Mouse (Mus musculus) layer of hippocampus, postnatal 25 days (tissue): Measurements from ENCODE around the gene Nup160. TPM values are rescaled to one million over a fixed set of nuclear protein-coding genes. Genes with fewer than 3 reads are reported as not detected.

Experiments used
- DNase-seq, 2 experiments: peaks; one replicate each; pipeline ENCODE4 v3.0.0; 2022; ENCODE audit warnings: mixed read lengths in 2 of 2, low spot score in 1 of 2; ENCODE audit errors: extremely low spot score in 1 of 2
- total RNA-seq, 2 experiments: library from RNA; stranded (reverse); gene quantifications; 2 replicates each; pipeline ENCODE4 v1.2.3; 2021

Nup160 gene
- 10 to 100 TPM; 16.4 to 17.9 TPM for total RNA-seq

DNA sequence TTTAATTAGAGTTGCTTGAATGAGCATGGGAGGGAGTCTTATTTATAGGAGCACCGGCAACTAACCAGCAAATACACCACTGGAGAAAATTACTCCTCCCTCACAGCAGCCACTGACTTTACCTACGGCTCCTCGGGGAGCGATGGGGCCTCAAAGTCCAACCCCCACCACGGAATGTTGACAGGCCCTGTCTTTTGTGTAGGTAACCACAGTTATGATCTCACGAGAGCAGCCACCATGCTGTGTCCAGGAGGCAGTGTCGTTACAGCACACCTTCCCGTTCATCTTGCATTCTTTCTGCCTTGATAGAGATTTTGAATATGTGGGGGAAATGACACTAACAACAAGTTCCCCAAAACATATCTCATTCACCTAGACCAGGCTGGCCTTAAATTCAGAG is at the start of gene Nup160:
Nup160 (plus strand) TSS at position 209 of the 400 bp plus-strand sequence.
- no peak for DNase-seq

GRCm38 (mm10) chr2:90628261-90628660 is 48.8 kb upstream of the Nup160 start:
- DNase-seq = no peak

- no peak for DNase-seq
These were observed 47.5 kb upstream of the Nup160 start for GRCm38 (mm10) chr2:90629552-90629951.

DNA sequence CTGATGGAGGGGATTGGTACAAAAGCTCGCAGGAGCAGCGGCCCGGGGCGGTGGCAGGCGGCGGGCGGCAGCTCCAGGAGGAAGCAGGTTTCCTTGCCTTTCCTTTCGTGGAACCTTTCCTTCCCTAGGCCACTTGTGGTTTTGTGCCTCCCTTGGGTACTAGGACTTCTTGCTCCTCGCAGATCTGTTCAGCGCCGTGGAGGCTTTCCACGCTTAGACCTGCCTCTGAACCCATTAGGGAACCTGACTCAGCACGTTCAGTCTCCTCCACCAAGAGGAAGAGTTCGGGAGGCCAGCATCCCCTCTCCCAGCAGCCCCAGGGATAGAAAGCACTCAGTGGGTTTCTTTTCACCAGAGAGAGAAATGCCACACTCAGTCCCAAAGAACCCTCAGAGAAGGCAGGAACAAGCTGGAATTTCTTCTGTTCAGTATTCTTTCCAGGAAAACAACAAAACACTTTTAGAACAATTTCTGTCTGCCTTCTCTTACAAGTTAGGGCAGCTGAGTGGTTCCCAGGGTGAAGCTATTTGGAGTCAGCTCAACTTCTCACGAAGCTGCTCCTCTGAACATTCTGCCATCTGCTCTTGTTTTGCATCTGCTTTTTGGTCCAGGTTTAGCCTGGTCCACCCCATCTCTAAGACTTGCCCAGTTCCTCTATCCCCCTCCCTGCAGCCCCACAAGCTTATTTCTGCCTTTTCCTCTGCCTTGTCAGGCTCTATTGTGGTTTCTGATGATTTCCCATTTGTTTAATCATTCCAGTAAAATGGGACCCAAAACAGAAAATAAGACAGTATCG is 44.9 kb upstream of the Nup160 start:
- DNase-seq = no peak

- no peak for DNase-seq
These were observed 42.3 kb upstream of the Nup160 start for GRCm38 (mm10) chr2:90634671-90635070.

GRCm38 (mm10) chr2:90635085-90635723 is 41.8 kb upstream of the Nup160 start:
- DNase-seq = no peak

GRCm38 (mm10) chr2:90636853-90637252 is 40.2 kb upstream of the Nup160 start:
- no peak for DNase-seq

GRCm38 (mm10) chr2:90638986-90639746 is 37.8 kb upstream of the Nup160 start:
- no peak for DNase-seq

- no peak for DNase-seq
These were observed 37.0 kb upstream of the Nup160 start for GRCm38 (mm10) chr2:90639747-90640699.

- DNase-seq = no peak
These were observed 35.9 kb upstream of the Nup160 start for GRCm38 (mm10) chr2:90641007-90641709.

- no peak for DNase-seq
These were observed 35.3 kb upstream of the Nup160 start for GRCm38 (mm10) chr2:90641710-90642039.

DNA sequence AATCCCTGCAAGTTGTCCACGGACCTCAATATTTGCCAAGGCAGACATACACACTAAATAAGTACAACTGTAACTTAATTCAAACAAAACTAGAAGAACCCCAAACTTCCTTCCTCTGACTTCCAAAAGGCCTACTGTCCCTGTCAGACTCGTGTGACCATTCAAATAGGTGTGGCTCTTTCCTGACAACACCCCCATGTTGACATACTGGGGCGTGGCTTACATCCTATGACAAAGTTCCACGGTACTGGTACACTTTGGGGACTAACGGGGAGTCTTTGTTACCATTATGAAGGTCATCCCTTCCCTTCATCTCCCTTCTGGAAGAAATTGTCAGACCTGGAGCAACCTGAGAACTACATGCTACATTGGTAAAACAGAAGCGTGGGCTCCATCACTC is 29.9 kb upstream of the Nup160 start:
- DNase-seq = no peak

DNA sequence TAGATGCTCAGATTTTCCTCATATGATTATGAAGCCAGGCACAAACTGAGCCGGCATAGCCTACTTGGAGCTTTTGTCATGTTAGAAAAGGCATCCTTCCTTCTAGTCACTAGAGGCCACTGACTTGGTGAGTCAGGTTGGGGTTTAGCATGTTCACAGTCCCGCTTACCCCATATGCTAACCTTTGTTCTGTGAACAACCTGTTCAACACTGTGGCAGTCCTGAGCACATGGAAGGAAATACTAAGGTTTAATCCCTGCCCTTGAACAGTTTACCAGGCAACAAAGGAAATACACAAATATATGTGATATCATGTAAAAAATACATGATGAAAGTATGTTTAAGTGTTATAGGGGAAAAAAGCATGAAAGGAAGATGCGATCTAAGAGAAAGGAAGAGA is 27.6 kb upstream of the Nup160 start:
- no peak for DNase-seq

DNA sequence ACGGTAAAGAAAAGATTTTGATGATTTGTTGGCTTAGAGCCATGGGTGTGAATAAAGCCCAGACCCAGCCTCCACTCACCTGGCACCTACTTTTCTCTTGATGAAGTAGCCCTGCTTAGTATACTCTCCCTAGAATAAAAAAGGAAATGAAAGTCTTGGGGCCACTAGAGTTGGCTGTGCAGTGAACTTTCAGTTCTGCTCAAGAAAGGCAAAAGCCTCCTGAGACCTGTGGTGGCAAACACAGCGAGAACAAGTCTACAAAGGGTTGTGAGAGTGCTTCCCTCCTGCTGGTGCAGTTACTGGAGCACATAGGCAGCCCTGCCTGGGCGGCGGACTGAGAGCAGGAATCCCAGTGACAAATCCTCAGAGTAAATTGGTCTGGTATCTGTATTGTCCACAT is 27.1 kb upstream of the Nup160 start:
- no peak for DNase-seq

DNA sequence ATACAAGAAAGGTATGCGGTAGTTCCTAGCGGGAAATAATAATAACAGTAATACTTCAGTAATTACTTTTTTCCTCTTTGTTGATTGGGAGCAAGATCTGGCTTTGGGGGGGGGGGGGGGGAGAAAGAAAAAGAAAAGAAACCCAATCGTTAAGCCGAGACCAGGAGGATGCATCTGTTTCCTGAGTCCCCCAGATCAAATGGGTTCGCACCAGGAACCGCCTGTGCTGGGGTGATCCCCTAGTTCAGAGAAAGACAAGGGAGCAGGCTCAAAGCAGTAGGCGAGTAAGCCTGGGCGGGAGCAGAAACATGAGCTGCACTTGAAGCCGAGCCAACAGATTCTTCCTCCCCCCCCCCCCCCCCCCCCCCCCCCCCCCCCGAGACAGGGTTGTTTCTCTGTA is 24.9 kb upstream of the Nup160 start:
- DNase-seq = no peak

- no peak for DNase-seq
These were observed 24.0 kb upstream of the Nup160 start for GRCm38 (mm10) chr2:90652993-90653392.

- no peak for DNase-seq
These were observed 21.6 kb upstream of the Nup160 start for GRCm38 (mm10) chr2:90655449-90655848.

GRCm38 (mm10) chr2:90658613-90659012 is 18.4 kb upstream of the Nup160 start:
- no peak for DNase-seq

GRCm38 (mm10) chr2:90659016-90659415 is 18.0 kb upstream of the Nup160 start:
- no peak for DNase-seq

GRCm38 (mm10) chr2:90659639-90660038 is 17.4 kb upstream of the Nup160 start:
- DNase-seq = no peak
